Mouse (Mus musculus): Measurements from ENCODE around the gene Morn4.

Gene Morn4

GRCm38 (mm10) chr19:42043988-42044387, 42.2 kb downstream of the Morn4 start:
- DNase-seq (ENCODE audit: low spot score in 2 of 2): no peak

- no peak for DNase-seq (ENCODE audit: low spot score in 2 of 2)
Measured at GRCm38 (mm10) chr19:42038310-42038709, 47.8 kb downstream of the Morn4 start.

GRCm38 (mm10) chr19:42037167-42037702, 48.9 kb downstream of the Morn4 start:
- DNase-seq (ENCODE audit: low spot score in 2 of 2): no peak

- DNase-seq (ENCODE audit: low spot score in 2 of 2): no peak
Measured at GRCm38 (mm10) chr19:42036357-42036756, 49.8 kb downstream of the Morn4 start.

- DNase-seq (ENCODE audit: low spot score in 2 of 2): peak; percentile 73 to 84
Measured at GRCm38 (mm10) chr19:42035456-42036248, 50.5 kb downstream of the Morn4 start, which contains the start of gene Ankrd2. Gene Ankrd2, plus strand, starts transcription at chr19:42036000.

GRCm38 (mm10) chr19:42034881-42035455, 51.2 kb downstream of the Morn4 start:
- DNase-seq (ENCODE audit: low spot score in 2 of 2): no peak

- DNase-seq (ENCODE audit: low spot score in 2 of 2): no peak
Measured at GRCm38 (mm10) chr19:42034146-42034775, 51.9 kb downstream of the Morn4 start.

- DNase-seq (ENCODE audit: low spot score in 2 of 2): no peak
Measured at GRCm38 (mm10) chr19:42033611-42034010, 52.5 kb downstream of the Morn4 start.

- DNase-seq (ENCODE audit: low spot score in 2 of 2): no peak
Measured at GRCm38 (mm10) chr19:42031112-42031511, 55.0 kb downstream of the Morn4 start.

GRCm38 (mm10) chr19:42026158-42026557, 60.0 kb downstream of the Morn4 start:
- DNase-seq (ENCODE audit: low spot score in 2 of 2): peak; percentile 75 to 86

All from cerebellum, postnatal 4 days (tissue).